Mouse (Mus musculus): ENCODE data around the gene St3gal6.

Gene St3gal6

DNA sequence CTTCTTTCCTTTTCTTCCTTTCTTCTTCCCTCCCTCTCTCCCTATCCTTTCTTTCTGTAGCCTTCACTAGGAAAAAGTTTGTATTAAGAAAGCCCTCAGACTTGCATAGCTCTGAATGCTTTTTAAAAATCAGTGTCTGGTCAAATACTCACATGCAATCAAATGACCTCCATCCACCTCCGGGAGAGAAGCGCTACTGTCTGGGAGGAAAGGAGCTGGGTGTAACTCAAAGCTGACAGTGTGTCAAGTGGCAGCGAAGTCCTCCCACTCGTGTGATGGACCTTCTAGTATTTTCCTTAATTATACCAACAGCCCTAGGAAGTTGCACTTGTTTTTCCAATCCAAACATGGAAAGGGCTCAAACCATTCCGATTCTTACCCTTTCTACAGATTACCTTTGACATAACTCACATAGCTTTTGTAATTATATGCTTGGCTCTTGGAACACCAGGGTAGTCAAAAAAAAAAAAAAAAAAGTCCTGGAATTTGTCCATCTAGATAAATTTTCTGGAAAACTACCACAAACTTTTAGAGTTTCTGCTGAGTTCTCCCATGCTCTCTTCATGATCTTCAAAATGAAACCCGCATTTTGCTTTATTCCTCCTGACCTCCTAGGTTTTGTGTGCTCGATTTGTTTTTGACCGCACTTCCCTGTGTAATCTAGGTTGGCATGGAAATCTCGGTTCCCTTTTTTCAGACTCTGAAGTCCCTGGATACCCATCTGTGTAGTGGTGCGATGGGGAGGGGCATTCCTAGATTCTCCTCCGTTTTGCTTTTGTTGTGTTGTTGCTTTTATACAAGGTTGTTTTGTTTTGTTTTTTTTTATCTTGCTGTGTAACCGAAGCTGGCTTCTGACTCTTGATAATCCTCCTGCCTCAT lies at the start of gene St3gal6:
Gene St3gal6, minus strand, starts transcription at position 272 of the 879 bp plus-strand sequence.
- DNase-seq (ENCODE audit: low read depth, low spot score): no peak

DNA sequence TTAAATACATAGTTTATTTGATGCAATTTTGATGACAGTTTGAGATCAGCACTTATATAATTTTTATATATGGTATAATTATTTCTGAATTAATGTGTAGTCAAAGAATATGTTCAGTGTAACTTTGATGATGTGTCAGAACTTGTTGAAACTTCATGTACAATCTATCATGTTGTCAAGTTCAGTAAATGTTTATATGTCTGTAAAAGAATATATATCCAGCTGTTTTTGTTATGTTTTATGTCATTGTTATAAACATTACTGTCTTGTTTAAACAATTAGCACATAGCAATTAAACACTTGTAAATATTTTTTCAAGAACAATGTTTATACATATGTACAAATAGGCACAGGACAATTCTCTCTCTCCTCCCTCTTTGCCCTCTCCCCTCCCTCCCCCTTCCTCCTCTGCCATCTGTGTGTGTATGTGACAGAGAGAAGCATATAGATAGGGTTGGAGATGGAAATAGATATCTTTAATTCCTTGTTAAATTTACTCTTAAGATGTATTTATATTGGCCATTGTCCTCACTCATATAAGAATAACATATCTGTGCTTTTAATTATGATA lies 46.7 kb upstream of the St3gal6 start:
- DNase-seq (ENCODE audit: low read depth, low spot score): no peak

DNA sequence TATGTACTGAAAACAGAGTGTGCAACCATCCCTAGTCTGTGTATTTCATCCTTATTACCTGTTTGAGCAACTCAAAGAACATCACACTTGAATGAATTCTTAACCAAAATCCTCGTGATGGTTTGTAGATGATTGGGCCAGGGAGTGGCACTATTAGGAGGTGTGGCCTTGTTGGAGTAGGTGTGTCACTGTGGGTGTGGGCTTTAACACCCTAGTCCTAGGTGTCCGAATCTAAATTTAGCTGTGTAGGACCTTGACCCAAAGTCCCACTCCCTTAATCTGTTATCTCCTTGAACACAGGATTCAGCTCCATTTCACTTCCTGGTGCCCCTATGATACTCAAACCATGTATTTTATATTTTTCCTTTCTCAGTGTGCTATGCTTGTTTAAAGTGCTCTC lies 37.2 kb upstream of the St3gal6 start:
- no peak for DNase-seq (ENCODE audit: low read depth, low spot score)

DNA sequence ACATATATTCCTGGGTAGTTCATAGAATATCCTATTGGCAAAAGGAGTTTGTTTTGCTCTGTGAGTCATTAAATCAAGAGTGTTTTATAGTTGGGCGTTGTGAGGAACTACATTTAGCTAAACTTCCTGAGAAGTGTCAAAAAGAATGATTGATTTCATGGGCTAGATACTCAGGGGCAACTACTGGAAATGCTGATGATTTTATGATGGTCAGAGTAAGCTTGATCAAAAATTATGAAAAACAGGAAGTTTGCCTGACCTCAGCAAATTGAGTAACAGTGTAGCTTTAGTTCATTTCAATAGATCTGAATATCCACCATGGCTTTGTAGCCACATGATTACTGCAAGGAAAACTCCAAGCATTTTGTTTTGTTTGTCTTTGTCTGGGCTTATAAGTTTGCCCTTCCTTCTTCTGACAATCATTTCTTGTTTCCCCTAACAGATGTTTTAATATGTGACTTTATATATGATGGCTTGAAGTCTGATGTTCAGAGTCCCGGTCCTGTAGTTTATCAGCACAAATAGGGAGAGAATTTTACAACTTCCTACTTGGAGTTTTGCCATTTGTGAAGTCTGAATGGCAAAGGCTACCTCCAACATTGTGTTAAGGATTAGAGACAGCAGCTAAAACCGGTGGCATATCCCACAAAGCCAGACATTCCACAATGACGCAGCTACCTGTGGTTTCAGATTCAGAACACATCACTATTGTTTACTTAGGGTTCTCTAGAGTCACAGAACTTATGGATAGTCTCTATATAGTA lies 32.2 kb upstream of the St3gal6 start:
- DNase-seq (ENCODE audit: low read depth, low spot score): no peak

DNA sequence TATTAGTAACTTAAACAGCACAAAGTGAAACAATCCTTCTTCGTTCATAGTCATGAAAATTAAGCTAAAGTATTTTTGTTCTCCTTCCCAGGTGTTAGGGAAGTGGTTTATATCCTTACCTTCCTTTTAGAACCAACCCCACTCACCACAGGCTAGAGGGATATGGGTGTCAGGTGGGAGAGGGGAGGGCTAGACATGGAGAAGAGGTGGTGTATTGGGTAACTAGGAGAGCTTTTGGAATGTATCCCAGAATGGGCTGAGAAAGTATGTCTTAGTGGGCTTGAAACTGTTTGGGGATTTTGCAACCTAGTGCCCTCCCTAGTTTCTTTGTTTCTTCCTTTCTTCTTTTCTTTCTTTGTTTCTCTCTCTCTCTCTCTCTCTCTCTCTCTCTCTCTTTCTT lies 30.6 kb upstream of the St3gal6 start:
- no peak for DNase-seq (ENCODE audit: low read depth, low spot score)

DNA sequence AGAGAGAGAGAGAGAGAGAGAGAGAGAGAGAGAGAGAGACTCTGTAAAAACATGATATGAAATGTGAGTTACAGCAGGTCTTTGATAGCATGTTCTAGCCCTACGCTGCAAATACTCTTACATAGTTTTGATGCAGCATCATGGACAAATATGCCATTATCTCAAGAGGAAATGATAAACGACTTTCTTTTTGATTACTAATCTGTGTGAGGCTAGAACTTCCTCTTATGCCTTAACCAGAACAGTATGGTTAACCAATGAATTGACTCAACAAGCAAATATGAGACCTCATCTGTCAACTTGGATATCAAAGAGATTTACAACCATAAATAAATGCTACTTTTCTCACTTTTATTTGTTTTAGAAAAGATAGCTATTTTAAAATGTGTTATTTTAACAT lies 24.0 kb upstream of the St3gal6 start:
- no peak for DNase-seq (ENCODE audit: low read depth, low spot score)

DNA sequence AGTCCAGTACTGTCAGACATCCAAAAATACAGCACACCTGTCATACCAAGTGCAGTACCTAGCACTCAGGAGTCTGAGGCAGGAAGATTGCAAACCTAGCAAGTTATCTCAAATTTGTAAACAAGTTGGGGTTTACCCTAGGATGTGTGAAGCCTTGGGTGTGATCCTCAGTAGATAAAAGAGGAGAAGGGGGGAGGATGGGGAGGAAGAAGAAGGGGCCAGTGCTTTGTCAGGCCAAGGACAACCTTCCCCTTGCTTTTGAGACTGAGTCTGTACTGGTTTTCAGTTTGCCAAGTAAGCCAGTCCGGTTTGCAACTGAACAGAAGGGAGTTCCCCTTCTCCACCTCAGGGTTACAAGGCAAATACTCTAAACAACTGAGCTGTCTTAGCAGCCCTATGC lies 22.1 kb upstream of the St3gal6 start:
- DNase-seq (ENCODE audit: low read depth, low spot score): no peak

DNA sequence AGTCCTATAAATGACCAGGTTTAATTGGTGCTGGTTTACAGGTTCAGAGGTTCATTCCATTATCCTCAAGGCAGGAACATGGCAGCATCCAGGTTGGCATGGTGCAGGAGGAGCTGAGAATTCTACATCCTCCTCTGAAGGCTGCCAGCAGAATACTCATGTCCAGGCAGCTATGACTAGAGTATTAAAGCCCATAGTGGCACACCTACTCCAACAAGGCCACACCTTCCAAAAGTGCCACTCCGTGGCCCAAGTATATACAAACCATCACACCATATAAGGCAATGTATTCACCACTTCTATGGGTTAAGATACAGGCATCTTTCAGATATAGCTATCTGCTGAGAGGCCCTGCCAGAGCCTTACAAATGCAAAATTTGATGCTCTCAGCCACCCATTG lies 15.4 kb upstream of the St3gal6 start:
- no peak for DNase-seq (ENCODE audit: low read depth, low spot score)

DNA sequence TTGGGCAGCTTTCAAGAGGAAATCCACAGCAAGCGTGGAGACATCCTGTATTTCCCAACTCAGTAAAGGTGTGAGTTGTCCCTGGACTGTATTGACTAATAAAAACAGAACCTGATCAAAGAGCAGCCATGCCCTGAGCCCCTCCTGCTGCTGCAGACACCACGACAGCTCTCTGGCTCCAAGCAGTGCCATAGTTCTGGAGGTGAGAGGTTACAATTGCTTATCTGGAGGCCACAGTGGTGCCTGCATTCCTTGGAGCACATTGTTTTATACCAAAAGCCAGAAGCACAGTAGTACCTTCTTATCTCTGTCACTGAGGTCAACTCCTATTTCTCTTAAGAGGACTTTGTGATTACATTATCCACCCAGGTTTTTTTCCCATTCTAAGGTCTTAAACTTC lies 15.0 kb upstream of the St3gal6 start:
- DNase-seq (ENCODE audit: low read depth, low spot score): no peak

DNA sequence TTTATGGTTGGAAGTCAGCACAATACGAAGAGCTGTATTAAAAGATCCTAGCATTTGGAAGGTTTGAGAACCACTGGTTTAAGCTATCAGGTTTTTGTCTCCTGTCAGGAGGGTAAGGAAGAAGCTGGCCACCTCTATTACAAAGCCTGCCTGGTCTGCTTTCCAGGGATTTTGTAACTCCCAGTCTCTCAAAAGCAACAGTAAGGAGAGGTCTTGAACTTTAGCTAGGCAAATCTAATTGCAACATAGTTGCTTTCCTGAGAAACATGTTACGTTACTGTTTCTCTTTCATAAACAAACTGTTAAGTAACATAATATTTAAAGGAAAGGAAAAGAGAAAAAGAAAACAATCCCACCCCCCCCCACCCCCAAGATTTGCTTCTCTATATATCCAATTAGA lies 12.0 kb upstream of the St3gal6 start:
- DNase-seq (ENCODE audit: low read depth, low spot score): no peak

DNA sequence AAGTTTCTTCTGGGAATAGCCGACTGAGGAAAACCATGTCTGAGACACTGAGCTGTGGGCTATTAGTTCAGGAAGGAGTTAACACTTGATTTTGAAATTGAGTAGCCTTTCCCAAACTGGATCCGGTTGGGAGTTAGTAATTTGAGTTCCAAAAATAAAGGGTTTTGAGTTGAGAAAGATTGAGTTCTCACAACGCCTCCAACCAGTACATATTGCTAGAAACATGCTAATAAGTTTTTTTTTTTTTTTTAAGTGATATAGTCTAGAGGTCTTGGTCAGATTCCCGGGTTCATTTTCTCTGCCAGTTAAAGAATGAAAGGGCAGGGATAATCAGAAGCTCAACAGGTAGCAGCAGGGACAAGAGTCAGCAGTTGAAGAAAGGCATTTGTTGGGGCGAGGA lies 11.2 kb upstream of the St3gal6 start:
- DNase-seq (ENCODE audit: low read depth, low spot score): no peak

DNA sequence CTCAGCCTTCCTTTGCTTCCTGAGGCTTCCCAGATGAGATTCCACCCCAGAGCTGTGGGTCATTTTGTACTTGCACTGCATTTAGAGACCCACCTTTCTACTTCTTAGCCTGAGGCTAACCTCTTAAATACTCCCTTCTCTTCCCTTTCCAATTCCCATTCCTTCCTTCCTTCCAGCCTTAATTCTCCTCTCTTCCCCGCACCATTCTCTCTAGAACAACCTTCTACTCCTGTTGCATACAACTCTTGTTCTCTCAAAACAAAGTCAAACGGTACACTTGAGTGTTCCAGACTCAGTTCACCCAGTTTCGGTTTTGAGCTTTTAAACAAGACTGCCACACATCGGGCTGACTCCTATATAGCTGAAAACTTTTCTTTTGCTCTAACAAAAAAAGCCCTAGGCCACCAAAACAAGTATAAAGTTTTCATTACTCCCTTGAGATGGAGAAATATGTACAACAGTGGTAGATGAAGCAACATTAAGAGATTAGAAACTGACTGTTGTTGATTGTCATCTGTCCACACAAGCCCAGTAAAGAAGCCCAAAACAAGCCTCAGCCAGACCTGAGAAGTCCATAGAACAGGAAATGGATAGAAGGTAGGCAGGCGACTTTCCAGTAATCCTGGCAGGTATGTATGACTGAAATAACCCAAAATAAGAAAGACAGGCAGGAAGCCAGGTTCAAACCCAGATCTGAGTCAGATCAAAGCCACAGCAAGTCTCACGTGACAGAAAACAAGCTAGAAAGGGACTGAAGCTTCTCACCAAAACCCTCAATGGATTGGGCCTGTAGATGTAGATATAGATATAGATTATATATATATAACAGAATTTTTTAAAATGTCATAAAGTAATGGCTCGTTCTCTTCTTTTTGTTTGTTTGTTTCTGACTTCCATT lies 10.5 kb upstream of the St3gal6 start:
- DNase-seq (ENCODE audit: low read depth, low spot score): no peak

DNA sequence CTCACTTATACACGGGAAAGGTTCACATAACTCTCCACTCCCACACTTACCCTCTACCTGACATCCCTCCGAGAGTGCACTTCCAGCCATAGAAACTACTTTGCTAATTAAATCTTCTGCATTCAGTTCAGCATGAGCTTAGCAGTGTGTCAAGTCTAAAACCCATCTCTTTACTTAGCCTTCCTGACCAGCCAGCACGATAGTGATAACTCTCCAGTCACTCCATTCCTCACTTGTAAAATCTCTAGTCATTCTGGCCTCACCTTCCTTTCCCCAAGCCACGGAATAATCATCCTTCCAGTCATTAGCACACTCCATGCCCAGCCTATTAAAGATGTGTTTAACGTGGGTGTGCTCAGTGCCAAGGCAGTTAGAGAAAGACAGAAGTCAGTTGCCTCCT lies 9.7 kb upstream of the St3gal6 start:
- no peak for DNase-seq (ENCODE audit: low read depth, low spot score)

DNA sequence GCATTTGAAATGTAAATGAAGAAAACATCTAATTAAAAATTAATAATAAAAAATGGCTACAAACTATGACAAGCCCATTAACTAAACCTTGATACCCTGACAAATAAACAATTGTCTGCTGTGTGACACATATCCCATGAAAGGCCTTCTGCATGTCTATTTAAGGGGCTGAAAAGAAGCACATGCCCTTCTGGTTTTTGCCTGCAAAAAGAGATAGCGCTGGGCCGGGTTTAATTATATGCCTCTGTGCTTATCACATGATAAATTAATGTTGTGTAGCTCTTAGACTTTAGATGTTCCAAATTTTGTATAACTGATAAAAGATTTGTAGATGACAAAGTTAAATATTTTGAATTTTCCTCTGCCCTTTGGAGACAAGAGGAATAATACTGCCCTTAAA lies 9.2 kb upstream of the St3gal6 start:
- no peak for DNase-seq (ENCODE audit: low read depth, low spot score)

DNA sequence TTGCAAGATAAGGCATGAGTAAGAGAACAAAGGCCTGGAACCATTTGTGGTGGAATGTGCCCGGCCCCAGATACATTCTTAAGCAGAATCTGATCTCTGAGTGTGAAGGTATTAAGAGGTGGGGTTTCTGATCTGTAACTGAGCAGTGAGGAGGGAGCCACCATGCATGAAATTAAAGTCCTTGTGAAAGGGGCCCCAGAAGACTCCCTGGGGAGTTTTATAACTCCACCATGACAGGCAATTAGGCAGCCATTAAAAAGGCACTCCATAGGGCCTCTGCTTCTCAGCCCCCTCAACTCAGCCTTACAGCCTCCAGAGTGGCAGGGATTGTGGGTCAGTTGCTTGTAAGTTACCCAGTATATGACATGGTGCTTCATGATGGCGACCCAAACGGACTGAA lies 8.5 kb upstream of the St3gal6 start:
- no peak for DNase-seq (ENCODE audit: low read depth, low spot score)

DNA sequence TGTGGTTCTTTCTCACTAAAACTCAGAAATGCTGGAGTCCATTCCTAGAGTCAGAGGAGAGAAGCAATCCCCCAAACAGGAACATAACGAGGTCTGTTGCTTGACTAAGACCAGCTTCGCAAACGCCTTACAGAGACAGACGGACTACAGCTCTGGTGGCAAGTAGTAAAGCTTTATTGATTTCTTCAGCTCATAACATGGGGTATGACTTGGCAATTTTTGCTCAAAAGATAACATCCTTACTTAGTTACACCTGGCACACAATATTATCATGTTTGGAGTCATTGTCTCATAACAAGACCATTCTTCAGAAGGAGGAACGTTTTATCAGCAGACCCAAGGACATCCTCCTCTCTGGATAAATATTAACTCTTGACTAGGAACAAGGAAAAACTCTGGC lies 3.8 kb upstream of the St3gal6 start:
- DNase-seq (ENCODE audit: low read depth, low spot score): no peak

DNA sequence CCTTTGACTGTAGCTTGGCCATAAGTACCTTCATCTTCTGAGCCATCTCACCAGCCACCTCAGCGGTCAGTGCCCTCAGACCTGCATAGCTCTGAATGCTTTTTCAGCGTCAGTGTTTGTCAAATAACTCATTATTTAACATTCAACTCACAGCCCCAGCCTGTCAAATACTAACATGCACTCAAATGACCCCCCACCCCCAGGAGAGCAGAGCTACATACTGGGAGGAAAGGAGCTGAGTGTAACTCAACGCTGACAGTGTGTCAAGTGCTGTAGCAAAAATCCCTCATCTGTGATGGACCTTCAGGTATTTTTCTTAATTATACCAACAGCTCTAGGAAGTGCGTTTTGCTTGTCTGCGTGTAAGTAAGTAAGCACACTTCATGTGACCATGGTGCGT lies 2.7 kb upstream of the St3gal6 start:
- no peak for DNase-seq (ENCODE audit: low read depth, low spot score)

DNA sequence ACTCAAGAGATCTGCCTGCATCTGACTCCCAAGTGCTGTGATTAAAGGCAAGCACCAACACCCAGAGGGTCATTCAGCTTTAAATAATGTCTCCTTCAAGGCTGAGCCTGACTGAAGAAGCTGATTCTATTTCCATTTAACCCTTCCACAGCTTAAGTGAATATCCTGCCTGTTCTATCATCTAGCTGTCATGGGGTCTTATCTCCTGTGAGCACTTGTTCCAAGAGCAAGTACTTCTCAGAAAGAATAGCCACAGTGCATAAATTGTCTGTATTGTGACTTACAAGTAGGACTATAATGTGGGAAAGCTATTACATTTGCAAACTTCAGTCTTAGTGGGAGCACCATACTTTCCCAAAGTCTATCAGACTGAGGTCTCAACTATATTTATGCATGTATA lies 1.8 kb upstream of the St3gal6 start:
- no peak for DNase-seq (ENCODE audit: low read depth, low spot score)

DNA sequence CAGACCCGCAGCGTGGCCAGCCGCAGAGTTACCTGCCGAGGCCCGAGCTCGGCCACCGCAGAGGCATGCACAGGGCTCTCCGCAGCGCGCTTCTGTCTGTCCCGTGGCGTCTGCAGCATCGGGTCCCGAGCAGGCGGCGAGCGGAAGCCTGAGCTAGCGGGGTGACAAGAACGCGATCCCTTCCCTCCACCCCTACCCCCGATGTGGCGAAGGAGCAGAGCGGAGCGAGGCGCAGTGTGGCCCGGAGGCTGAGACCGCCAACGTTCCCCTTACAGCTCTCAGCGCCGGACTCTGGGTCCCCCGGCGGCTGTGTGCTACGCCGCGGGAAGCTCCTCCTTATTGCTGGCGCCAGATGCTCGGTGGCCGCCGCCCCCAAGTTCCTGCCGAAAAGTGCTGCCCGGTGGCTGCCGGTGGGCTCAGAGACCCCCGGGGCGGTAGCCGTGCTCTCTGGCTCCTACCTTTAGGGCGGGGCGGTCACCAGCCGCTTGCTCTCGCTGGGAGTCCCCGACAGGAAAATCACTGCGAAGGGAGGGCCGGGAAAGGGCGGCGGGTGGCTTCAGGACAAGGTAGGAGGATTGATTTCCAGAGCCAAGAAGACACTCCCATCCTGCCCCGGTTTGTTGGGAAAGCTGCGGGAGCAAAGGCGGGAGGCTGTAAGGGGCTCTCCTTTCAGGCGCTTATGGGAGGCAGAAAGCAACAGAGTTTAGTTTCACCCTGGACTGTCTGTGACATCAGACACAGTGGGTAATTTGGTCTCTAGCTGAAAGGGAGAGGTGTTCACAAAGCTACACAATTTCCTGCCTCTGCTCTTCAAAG lies 791 bp downstream of the St3gal6 start:
- peak; percentile 36 for DNase-seq (ENCODE audit: low read depth, low spot score)

DNA sequence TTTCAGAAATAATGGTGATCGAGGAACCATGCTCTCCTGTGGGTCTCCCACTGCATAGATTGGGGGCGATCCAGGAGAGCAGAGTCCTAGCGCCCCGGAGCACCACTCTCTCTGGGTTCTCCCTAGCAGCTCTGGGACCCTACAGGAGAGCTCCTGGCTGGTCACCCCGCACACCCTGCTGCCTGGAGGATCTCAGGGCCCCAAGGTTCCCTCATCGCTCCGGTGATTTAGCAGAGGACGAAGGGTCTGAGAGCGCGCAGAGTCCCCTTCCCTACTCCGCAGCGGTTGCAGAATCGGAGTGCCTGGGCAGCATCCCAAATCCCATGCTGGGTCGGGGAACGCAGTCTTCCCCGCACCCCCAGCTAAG lies 1.4 kb downstream of the St3gal6 start:
- DNase-seq (ENCODE audit: low read depth, low spot score): no peak

DNA sequence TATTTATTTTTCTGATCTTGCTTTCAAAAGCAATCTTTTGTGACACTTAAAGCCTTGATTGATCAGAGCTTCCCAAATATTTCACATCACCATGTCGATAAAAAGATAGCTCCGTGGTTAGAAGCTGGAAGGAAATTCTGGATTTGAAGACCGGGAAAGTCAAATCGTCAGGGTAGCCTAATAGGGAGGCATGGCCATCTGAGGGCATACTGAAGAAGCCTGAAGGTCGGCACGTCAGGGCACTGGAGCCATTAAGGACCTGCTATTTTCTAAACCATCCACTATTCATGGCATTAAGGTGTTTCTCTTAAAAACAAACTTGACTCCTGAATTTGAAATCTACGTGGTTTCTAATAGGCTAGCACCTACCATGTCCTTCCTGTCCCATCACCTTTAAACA lies 2.1 kb downstream of the St3gal6 start:
- no peak for DNase-seq (ENCODE audit: low read depth, low spot score)

Data from embryo, embryonic 11.5 days (tissue).